Mouse (Mus musculus) heart, adult 2 months (tissue): Measurements from ENCODE around the gene Elavl1. TPM values are rescaled to one million over a fixed set of nuclear protein-coding genes. Genes with fewer than 3 reads are reported as not detected.

Experiments
- DNase-seq, 2 experiments: peaks; one replicate each; pipeline ENCODE4 v3.0.0; 2021
- H3K27ac ChIP-seq: fragments of 200-600 bp; 2 replicates; pipeline ENCODE4 v1.8.1; 2022
- H3K27me3 ChIP-seq: fragments of 200-500 bp; 2 replicates; pipeline ENCODE4 v1.6.1; 2012; ENCODE audit warnings: mild to moderate bottlenecking, low read length, inconsistent platforms, mixed read lengths; ENCODE audit not compliant: control insufficient read depth, insufficient read depth
- H3K36me3 ChIP-seq: fragments of 200-500 bp; 2 replicates; pipeline ENCODE4 v1.6.1; 2012; ENCODE audit warnings: low read length, inconsistent platforms; ENCODE audit not compliant: control insufficient read depth, insufficient read depth
- H3K4me1 ChIP-seq: fragments of 200-500 bp; 2 replicates; pipeline ENCODE4 v1.6.1; 2011; ENCODE audit warnings: low read length; ENCODE audit not compliant: control insufficient read depth, insufficient read depth
- H3K4me3 ChIP-seq: fragments of 200-600 bp; 2 replicates; pipeline ENCODE4 v1.8.1; 2022
- H3K79me2 ChIP-seq: fragments of 200-500 bp; replicated peaks from 2 replicates; pipeline ENCODE4 v1.6.1; 2012; ENCODE audit warnings: mild to moderate bottlenecking, inconsistent platforms, low read length, moderate library complexity, mixed read lengths; ENCODE audit not compliant: control insufficient read depth, insufficient read depth
- H3K9ac ChIP-seq: fragments of 200-500 bp; 2 replicates; pipeline ENCODE4 v1.6.1; 2012; ENCODE audit warnings: low read depth, mild to moderate bottlenecking, control low read depth, inconsistent platforms, low read length, mixed read lengths
- CTCF ChIP-seq: fragments of 200-600 bp; IDR thresholded peaks from 2 replicates; pipeline ENCODE4 v1.8.1; 2022; ENCODE audit warnings: antibody characterized with exemption, mild to moderate bottlenecking, moderate library complexity
- EP300 ChIP-seq: fragments of 200-500 bp; IDR thresholded peaks from 2 replicates; pipeline ENCODE4 v1.6.1; 2011; ENCODE audit warnings: low read depth, low read length, control low read depth; ENCODE audit not compliant: insufficient read depth
- POLR2A ChIP-seq: fragments of 200-500 bp; IDR thresholded peaks from 2 replicates; pipeline ENCODE4 v1.6.1; 2011; ENCODE audit warnings: mild to moderate bottlenecking, low read depth, low read length, control low read depth; ENCODE audit not compliant: insufficient read depth
- WGBS: fragments of 180-500 bp; shearing (Covaris S2); methylation state at CpG from one replicate; pipeline ENCODE4 v1.1.7; 2018; 5-methylcytosine and 5-hydroxymethylcytosine counted together
- intact Hi-C: fragments of 180-260 bp; cut with DNase I; formaldehyde crosslinking; loops from one replicate; pipeline ENCODE4 v1.15.1; 2025
- polyA plus RNA-seq: library from polyadenylated mRNA; depleted of rRNA; stranded (reverse); fragments of >200 nt; gene quantifications from 2 replicates; pipeline ENCODE4 v1.2.3, GENCODE M21; 2012
- total RNA-seq, 2 experiments: library from RNA; stranded (reverse); gene quantifications; 2 replicates each; pipeline ENCODE4 v1.2.3; 2021

The Elavl1 gene
- total and polyA plus RNA-seq, 3 experiments = 25.9 to 61.1 (median 60.0) TPM

GRCm38 (mm10) chr8:4350618-4351017 is 25.4 kb upstream of the Elavl1 start:
- Histone ChIP-seq H3K27me3 (no peaks in the 10 kb centered on the region), H3K79me2 (no peaks in the 10 kb centered on the region), H3K4me1 (no peaks in the 10 kb centered on the region), H3K9ac (no peak overlapping the region), H3K27ac (no peak overlapping the region), H3K36me3 (no peaks in the 10 kb centered on the region), H3K4me3 (no peak overlapping the region)
- no peak for DNase-seq
- intact Hi-C loops = no loop called here
- TF ChIP-seq EP300 (no peak), POLR2A (no peak), CTCF (no peak)
- WGBS = 88% methylated on average over 3 of the region's 3 CpGs

DNA sequence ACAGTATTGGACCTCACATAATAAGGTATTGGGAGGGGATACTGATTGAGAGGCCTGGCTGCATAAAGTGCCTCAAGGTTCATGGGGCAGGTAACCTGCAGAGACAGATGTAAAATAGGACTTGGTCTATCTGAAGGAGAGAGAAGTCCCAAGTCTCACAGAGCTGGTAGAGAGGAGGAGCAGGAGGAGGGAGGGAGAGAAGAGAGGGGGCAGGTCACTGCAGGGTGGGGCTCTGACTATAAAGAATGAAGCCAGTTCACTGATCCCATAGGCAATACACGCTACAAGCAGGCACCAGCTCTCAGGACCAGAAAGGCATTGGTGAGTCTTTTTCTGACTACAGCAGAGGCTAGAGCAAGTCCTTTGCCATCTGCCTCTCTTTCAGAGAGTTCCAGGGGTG is 24.1 kb upstream of the Elavl1 start:
- no peaks in the 10 kb centered on the region for H3K36me3 ChIP-seq
- no peak overlapping the region for H3K4me3 ChIP-seq
- 70% methylated on average over 1 of the region's 1 CpGs for WGBS
- H3K79me2 ChIP-seq = no peaks in the 10 kb centered on the region
- H3K4me1 ChIP-seq = no peaks in the 10 kb centered on the region
- intact Hi-C loops = no loop called here
- H3K9ac ChIP-seq = no peak overlapping the region
- H3K27me3 ChIP-seq = no peaks in the 10 kb centered on the region
- no peak overlapping the region for H3K27ac ChIP-seq
- TF ChIP-seq EP300 (no peak), CTCF (no peak), POLR2A (no peak)
- DNase-seq = no peak

DNA sequence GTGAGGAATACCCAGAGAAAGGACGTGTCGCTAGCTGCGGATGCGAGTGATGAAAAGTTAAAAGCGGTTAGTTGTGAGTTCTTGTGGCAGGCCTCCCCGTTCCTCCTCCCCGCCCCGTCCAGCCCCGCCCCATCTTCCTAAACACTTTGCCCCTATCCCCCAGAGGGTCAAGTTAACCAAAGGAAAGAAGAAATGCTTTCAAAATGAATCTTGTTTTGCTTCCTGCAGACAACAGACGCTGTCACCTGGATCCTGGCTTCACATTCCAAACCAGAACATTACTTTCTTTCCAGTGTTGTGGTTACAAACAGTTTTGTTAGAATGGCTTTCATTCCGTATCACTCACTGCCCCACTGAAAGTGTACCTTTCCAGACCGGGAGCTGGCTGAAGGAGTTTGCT is 23.1 kb upstream of the Elavl1 start:
- H3K27ac ChIP-seq = no peak overlapping the region
- TF ChIP-seq CTCF = no peak
- TF ChIP-seq EP300 = no peak
- no peak for TF ChIP-seq POLR2A
- WGBS = 26% methylated on average over 12 of the region's 12 CpGs
- H3K4me3 ChIP-seq = no peak overlapping the region
- no peaks in the 10 kb centered on the region for H3K36me3 ChIP-seq
- H3K79me2 ChIP-seq = no peaks in the 10 kb centered on the region
- H3K27me3 ChIP-seq = no peaks in the 10 kb centered on the region
- no peaks in the 10 kb centered on the region for H3K4me1 ChIP-seq
- no peak for DNase-seq
- intact Hi-C loops = no loop called here
- H3K9ac ChIP-seq = no peak overlapping the region

DNA sequence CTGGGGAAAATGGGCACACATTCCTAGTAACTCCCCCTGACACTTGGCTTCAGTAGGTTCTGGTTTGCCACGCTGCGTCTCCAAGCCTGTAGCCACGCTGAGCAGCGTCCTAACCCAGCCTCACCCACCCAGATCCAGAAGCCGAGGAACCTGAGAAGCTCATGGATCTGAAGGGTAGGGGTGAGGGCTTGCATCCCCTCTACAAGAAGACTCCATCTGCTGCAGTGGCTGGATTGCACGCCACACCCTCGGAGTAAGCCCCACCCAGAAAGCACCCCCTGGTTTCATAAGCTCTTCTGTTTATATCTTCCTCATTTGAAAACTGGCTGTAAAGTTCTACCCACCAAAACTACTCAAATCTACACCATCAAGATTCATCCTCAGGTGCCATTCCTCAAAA is 22.4 kb upstream of the Elavl1 start:
- H3K36me3 ChIP-seq = no peaks in the 10 kb centered on the region

GRCm38 (mm10) chr8:4340207-4340606 is 15.0 kb upstream of the Elavl1 start:
- H3K27ac ChIP-seq = no peak overlapping the region
- 87% methylated on average over 3 of the region's 3 CpGs for WGBS
- H3K9ac ChIP-seq = no peak overlapping the region
- H3K4me1 ChIP-seq = no peaks in the 10 kb centered on the region
- no peaks in the 10 kb centered on the region for H3K36me3 ChIP-seq
- no peaks in the 10 kb centered on the region for H3K27me3 ChIP-seq
- intact Hi-C loops = no loop called here
- no peaks in the 10 kb centered on the region for H3K79me2 ChIP-seq
- DNase-seq = no peak
- TF ChIP-seq POLR2A (no peak), CTCF (no peak), EP300 (no peak)
- H3K4me3 ChIP-seq = no peak overlapping the region

More for the DNA sequence above, 22.4 kb upstream of the Elavl1 start:
- intact Hi-C loops = no loop called here
- TF ChIP-seq CTCF = no peak
- no peak for TF ChIP-seq EP300
- no peak for TF ChIP-seq POLR2A
- Histone ChIP-seq H3K79me2 (no peaks in the 10 kb centered on the region), H3K27ac (no peak overlapping the region), H3K4me3 (no peak overlapping the region), H3K27me3 (no peaks in the 10 kb centered on the region), H3K4me1 (no peaks in the 10 kb centered on the region), H3K9ac (no peak overlapping the region)
- 54% methylated on average over 7 of the region's 7 CpGs for WGBS
- no peak for DNase-seq

DNA sequence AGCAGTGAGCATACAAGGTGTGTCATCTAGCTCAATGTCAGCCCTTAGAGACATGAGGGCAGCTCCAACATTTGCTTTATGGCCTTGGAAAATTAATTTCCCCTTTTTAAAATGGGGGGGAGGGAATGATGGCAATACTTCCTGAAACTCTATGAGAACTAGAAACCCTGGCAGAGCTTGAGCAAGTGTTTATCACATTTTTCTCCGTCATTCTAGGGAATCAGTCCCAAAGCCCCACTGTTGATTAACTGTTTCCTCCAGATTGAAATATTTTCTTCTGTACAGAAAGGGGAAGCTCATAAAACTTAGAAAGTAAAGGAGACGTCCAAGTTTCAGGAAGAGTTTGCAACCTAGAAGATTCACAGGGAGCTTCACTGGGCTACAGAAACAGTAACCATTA is 10.5 kb upstream of the Elavl1 start:
- no peaks in the 10 kb centered on the region for H3K79me2 ChIP-seq
- DNase-seq = no peak
- intact Hi-C loops = no loop called here
- H3K4me1 ChIP-seq = no peaks in the 10 kb centered on the region
- no peaks in the 10 kb centered on the region for H3K36me3 ChIP-seq
- TF ChIP-seq CTCF = no peak
- TF ChIP-seq POLR2A = no peak
- no peak for TF ChIP-seq EP300
- no peak overlapping the region for H3K9ac ChIP-seq
- no peaks in the 10 kb centered on the region for H3K27me3 ChIP-seq
- H3K27ac ChIP-seq = no peak overlapping the region
- WGBS = 67% methylated on average over 2 of the region's 2 CpGs
- H3K4me3 ChIP-seq = no peak overlapping the region

DNA sequence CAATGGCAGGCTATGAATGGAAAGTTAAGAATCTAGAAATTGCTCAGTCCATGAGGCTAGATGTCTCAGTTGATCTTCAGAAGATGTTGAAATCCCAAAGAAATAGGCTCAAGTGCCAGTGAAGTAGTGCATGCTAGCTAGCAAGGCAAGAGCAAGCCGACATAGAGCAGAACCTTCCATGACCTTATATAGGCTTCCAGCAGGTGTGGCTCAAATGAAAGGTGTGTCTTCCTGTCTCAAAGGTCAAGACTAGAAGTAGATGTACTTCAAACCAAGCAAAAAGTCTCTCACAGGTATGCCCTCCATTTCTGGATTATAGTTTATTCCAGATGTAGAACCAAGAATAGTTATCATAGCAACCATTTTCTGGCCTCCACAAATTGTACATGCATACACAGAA is 8.8 kb upstream of the Elavl1 start:
- no peak for DNase-seq
- intact Hi-C loops = no loop called here
- Histone ChIP-seq H3K27ac (no peak overlapping the region), H3K9ac (no peak overlapping the region), H3K79me2 (no peaks in the 10 kb centered on the region), H3K27me3 (no peaks in the 10 kb centered on the region), H3K4me1 (no peaks in the 10 kb centered on the region), H3K4me3 (no peak overlapping the region), H3K36me3 (no peaks in the 10 kb centered on the region)
- 100% methylated on average over 1 of the region's 1 CpGs for WGBS
- TF ChIP-seq CTCF (no peak), POLR2A (no peak), EP300 (no peak)
